Mouse (Mus musculus) frontal cortex, postnatal 25 days (tissue): ENCODE results near the gene Clca3a2.
"Not testable (repeated sequence)": the region's sequence is repeated elsewhere in the genome, so short reads cannot be mapped to it uniquely, and the experiment has no call there.

Experiments used
- DNase-seq, 2 experiments: peaks; one replicate each; pipeline ENCODE4 v3.0.0; 2022; ENCODE audit warnings: low spot score in 2 of 2

The Clca3a2 gene

GRCm38 (mm10) chr3:144819219-144819618 lies at the start of gene Clca3a2:
Gene Clca3a2 (minus strand): TSS chr3:144819494.
- DNase-seq: not testable (repeated sequence)

- no peak for DNase-seq
Observed at GRCm38 (mm10) chr3:144849584-144849983, 30.3 kb upstream of the Clca3a2 start.

- DNase-seq: not testable (repeated sequence)
Observed at GRCm38 (mm10) chr3:144849014-144849556, 29.8 kb upstream of the Clca3a2 start, which contains the start of gene Clca3b. Gene Clca3b (minus strand): TSS chr3:144849357.

GRCm38 (mm10) chr3:144827257-144827656 lies 8.0 kb upstream of the Clca3a2 start:
- no peak for DNase-seq

GRCm38 (mm10) chr3:144825151-144825550 lies 5.9 kb upstream of the Clca3a2 start:
- DNase-seq: peak; percentile 85 to 88

- no peak for DNase-seq
Observed at GRCm38 (mm10) chr3:144823331-144823730, 4.0 kb upstream of the Clca3a2 start.

- DNase-seq: no peak
Observed at GRCm38 (mm10) chr3:144820632-144821031, 1.3 kb upstream of the Clca3a2 start.

- not testable (repeated sequence) for DNase-seq
Observed at GRCm38 (mm10) chr3:144813336-144813735, 6.0 kb downstream of the Clca3a2 start.

GRCm38 (mm10) chr3:144811821-144812220 lies 7.5 kb downstream of the Clca3a2 start:
- DNase-seq: no peak

- not testable (repeated sequence) for DNase-seq
Observed at GRCm38 (mm10) chr3:144808153-144808925, 11.0 kb downstream of the Clca3a2 start.

GRCm38 (mm10) chr3:144806626-144807025 lies 12.7 kb downstream of the Clca3a2 start:
- DNase-seq: not testable (repeated sequence)

- no peak for DNase-seq
Observed at GRCm38 (mm10) chr3:144801861-144802260, 17.4 kb downstream of the Clca3a2 start.

- DNase-seq: no peak
Observed at GRCm38 (mm10) chr3:144785181-144786148, 33.8 kb downstream of the Clca3a2 start.

GRCm38 (mm10) chr3:144765161-144765560 lies 54.1 kb downstream of the Clca3a2 start:
- no peak for DNase-seq

- no peak for DNase-seq
Observed at GRCm38 (mm10) chr3:144761454-144761853, 57.8 kb downstream of the Clca3a2 start.

- DNase-seq: no peak
Observed at GRCm38 (mm10) chr3:144760592-144761309, 58.5 kb downstream of the Clca3a2 start, which contains the start of gene Clca3a1. Gene Clca3a1 (minus strand): TSS chr3:144760977.

- no peak for DNase-seq
Observed at GRCm38 (mm10) chr3:144759719-144760118, 59.6 kb downstream of the Clca3a2 start.

- not testable (repeated sequence) for DNase-seq
Observed at GRCm38 (mm10) chr3:144756103-144756502, 63.2 kb downstream of the Clca3a2 start.

- no peak for DNase-seq
Observed at GRCm38 (mm10) chr3:144753120-144753519, 66.2 kb downstream of the Clca3a2 start.

- not testable (repeated sequence) for DNase-seq
Observed at GRCm38 (mm10) chr3:144749062-144749963, 70.0 kb downstream of the Clca3a2 start.
